Mouse (Mus musculus) embryonic fibroblast, embryonic 13.5 days (primary cell): ENCODE data around the gene Prkab1.

Experiments
- CTCF ChIP-seq: IDR thresholded peaks from 2 replicates; pipeline ENCODE4 v1.5.1; 2011; ENCODE audit warnings: mild to moderate bottlenecking, control low read depth, low read length, moderate library complexity, borderline replicate concordance; ENCODE audit not compliant: insufficient read depth
- POLR2A ChIP-seq: IDR thresholded peaks from 2 replicates; pipeline ENCODE4 v1.6.1; 2011; ENCODE audit warnings: low read depth, mild to moderate bottlenecking, control low read depth, low read length, moderate library complexity

- TF ChIP-seq CTCF = no peak
- TF ChIP-seq POLR2A = no peak
These were observed 1.8 kb upstream of the Prkab1 start for GRCm38 (mm10) chr5:116026107-116026506.
